Mouse (Mus musculus) forebrain, embryonic 16.5 days (tissue): ENCODE data around the gene Myh10. TPM values are rescaled to one million over a fixed set of nuclear protein-coding genes. Genes with fewer than 3 reads are reported as not detected.
"Not testable (repeated sequence)": the region's sequence is repeated elsewhere in the genome, so short reads cannot be mapped to it uniquely, and the experiment has no call there.

Experiments
- ATAC-seq: fragments of 200-750 bp; cut with Nextera tagmentation; 2 replicates; pipeline ENCODE4 v1.8.0; 2017; ENCODE audit warnings: mild to moderate bottlenecking, moderate library complexity
- H3K27ac ChIP-seq: fragments of 300-500 bp; sonication (generic); 2 replicates; pipeline ENCODE4 v1.5.1; 2014; ENCODE audit warnings: low read length, control low read depth
- H3K27me3 ChIP-seq: fragments of 300-500 bp; sonication (generic); replicated peaks from 2 replicates; pipeline ENCODE4 v1.6.1; 2014; ENCODE audit warnings: low read length; ENCODE audit not compliant: control insufficient read depth, insufficient read depth
- H3K36me3 ChIP-seq: fragments of 300-500 bp; sonication (generic); 2 replicates; pipeline ENCODE4 v1.6.1; 2014; ENCODE audit not compliant: control insufficient read depth, insufficient read depth
- H3K4me1 ChIP-seq: fragments of 300-500 bp; sonication (generic); replicated peaks from 2 replicates; pipeline ENCODE4 v1.6.1; 2014; ENCODE audit warnings: low read length; ENCODE audit not compliant: control insufficient read depth, insufficient read depth
- H3K4me2 ChIP-seq: fragments of 300-500 bp; sonication (generic); 2 replicates; pipeline ENCODE4 v1.6.1; 2014; ENCODE audit warnings: mild to moderate bottlenecking, low read length, control low read depth
- H3K4me3 ChIP-seq: fragments of 300-500 bp; sonication (generic); replicated peaks from 2 replicates; pipeline ENCODE4 v1.5.1; 2014; ENCODE audit warnings: mild to moderate bottlenecking, low read length, control low read depth
- H3K9ac ChIP-seq: fragments of 300-500 bp; sonication (generic); replicated peaks from 2 replicates; pipeline ENCODE4 v1.6.1; 2014; ENCODE audit warnings: low read depth, low read length, control low read depth
- H3K9me3 ChIP-seq: fragments of 300-500 bp; sonication (generic); 2 replicates; pipeline ENCODE4 v1.6.1; 2016; ENCODE audit warnings: low read length; ENCODE audit not compliant: control insufficient read depth
- WGBS: fragments of 180-500 bp; shearing (Covaris S2); extraction: QIAGEN DNeasy Blood & Tissue Kit; methylation state at CpG from one replicate; pipeline ENCODE4 v1.1.7; 2014; 5-methylcytosine and 5-hydroxymethylcytosine counted together
- polyA plus RNA-seq: library from polyadenylated mRNA; unstranded; fragments of >200 nt; fragmentation: Nextera tagmentation; extraction: Ambion mirVana; gene quantifications from 2 replicates; pipeline ENCODE4 v1.2.1, GENCODE M21; 2015

The Myh10 gene
- polyA plus RNA-seq, 1 experiment from 2014 or later = 136 TPM

DNA sequence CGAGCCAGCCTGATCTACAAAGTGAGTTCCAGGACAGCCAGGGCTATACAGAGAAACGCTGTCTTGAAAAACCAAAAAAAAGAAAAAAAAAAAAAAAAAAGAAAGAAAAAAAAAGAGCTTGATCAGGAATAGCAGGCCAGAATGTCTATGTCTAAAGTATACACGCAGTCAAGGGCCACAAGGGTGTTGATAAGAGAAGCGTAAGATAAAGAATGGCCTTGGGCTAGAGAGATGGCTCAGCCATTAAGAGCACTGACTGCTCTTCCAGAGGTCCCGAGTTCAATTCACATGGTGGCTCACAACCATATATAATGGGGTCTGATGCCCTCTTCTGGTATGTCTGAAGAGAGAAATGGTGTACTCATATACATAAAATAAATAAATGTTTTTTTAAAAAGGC is 140.2 kb downstream of the Myh10 start:
- not testable (repeated sequence) for H3K4me1 ChIP-seq, H3K4me3 ChIP-seq, H3K27ac ChIP-seq, ATAC-seq, H3K4me2 ChIP-seq, H3K27me3 ChIP-seq, H3K9me3 ChIP-seq, H3K9ac ChIP-seq
- H3K36me3 ChIP-seq = peaks cover 24% of the 10 kb centered on the region
- 93% methylated on average over 5 of the region's 5 CpGs for WGBS

DNA sequence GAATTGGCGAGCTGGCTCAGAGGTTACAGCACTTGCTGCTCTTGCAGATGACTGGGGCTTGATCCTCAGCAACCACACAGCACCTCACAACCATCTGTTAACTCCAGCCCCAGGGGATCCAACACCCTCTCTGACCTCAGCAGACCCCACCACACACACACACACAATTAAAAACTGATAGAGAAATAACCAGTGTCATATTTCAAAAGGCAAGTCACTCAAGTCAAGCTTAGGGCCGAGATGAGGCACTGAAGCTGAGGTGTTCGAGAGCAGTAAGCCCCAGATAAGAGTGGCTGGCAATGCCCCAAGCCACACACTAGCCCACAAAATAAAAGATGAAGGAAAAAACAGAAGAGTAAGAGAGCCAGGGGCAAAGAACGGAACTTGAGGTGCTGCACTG is 141.4 kb downstream of the Myh10 start:
- no peak for ATAC-seq
- no peak overlapping the region for H3K9ac ChIP-seq
- WGBS = 72% methylated on average over 4 of the region's 4 CpGs

DNA sequence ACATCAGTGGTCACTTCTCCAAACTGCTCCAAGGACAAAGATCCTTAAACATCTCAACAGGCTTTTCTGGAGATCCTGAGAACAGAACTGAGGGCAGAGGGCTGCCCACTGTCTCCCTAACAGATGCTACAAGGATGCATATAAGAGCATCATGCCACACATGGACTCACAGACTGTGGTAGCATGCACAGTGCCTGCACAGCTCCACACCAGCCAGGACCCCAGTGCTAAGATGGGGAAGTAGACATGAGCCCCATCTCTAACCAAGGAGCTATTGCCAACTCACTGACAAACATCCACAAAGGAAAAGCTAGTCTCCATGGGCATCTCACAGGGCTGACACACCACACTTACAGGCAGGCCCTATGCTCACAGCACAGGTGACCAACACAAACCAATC is 142.2 kb downstream of the Myh10 start:
- H3K36me3 ChIP-seq = peaks cover 16% of the 10 kb centered on the region

More for the DNA sequence above, 141.4 kb downstream of the Myh10 start:
- Histone ChIP-seq H3K9me3 (no peaks in the 10 kb centered on the region), H3K27me3 (no peaks in the 10 kb centered on the region), H3K4me3 (no peak overlapping the region), H3K27ac (no peak overlapping the region), H3K4me1 (no peaks in the 10 kb centered on the region), H3K4me2 (no peak overlapping the region), H3K36me3 (peaks cover 20% of the 10 kb centered on the region)

DNA sequence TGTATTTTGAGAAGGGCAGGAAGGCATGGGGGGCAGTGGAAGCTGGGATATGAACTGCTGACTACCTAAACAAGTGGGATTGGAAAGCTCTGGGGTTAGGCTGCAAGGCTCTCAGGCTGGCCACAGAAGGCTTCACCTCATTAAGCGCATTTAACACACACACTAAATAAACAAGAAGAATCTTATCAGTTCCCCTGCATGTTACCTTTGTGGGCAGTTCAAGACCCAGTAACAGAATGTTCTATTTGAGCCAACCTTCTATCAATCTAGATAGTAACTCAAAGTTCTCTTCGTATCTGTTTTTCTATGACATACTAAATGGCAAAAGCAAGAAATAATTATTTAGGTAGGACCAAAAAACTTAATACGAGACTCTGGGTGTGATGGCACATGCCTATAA is 143.7 kb downstream of the Myh10 start:
- Histone ChIP-seq H3K27me3 (no peaks in the 10 kb centered on the region), H3K36me3 (peaks cover 22% of the 10 kb centered on the region), H3K4me3 (no peak overlapping the region), H3K4me2 (no peak overlapping the region), H3K4me1 (no peaks in the 10 kb centered on the region), H3K9me3 (no peaks in the 10 kb centered on the region), H3K27ac (no peak overlapping the region), H3K9ac (no peak overlapping the region)
- 97% methylated on average over 3 of the region's 3 CpGs for WGBS
- ATAC-seq = no peak

More for the DNA sequence above, 142.2 kb downstream of the Myh10 start:
- H3K4me1 ChIP-seq = no peaks in the 10 kb centered on the region
- no peaks in the 10 kb centered on the region for H3K27me3 ChIP-seq
- ATAC-seq = no peak
- no peak overlapping the region for H3K9ac ChIP-seq
- H3K27ac ChIP-seq = no peak overlapping the region
- H3K4me3 ChIP-seq = no peak overlapping the region
- no peaks in the 10 kb centered on the region for H3K9me3 ChIP-seq
- H3K4me2 ChIP-seq = no peak overlapping the region

DNA sequence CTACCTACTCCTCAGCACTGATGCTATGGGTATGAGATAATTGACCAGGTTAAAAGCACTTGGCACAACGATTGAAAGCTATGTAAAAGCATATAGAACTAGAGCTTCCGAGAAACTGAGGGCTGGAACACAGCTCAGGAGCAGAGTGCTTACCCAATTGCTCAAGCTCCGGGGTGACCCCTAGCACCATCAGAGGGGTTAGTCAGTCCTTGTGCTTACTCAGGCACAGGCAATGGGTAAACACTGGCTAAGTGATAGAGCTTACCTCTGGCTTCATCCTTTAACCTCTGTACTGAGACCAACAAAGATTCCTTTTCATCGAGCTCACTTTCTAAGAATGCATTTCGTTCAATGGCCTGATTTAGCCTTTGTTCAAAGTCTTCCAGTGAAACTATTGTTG is 148.2 kb downstream of the Myh10 start:
- H3K4me3 ChIP-seq = no peak overlapping the region
- H3K4me1 ChIP-seq = no peaks in the 10 kb centered on the region
- no peak overlapping the region for H3K4me2 ChIP-seq
- 54% methylated on average over 5 of the region's 5 CpGs for WGBS
- H3K27ac ChIP-seq = no peak overlapping the region
- no peak for ATAC-seq
- no peaks in the 10 kb centered on the region for H3K27me3 ChIP-seq
- no peak overlapping the region for H3K9ac ChIP-seq
- H3K9me3 ChIP-seq = no peaks in the 10 kb centered on the region
- peaks cover 35% of the 10 kb centered on the region for H3K36me3 ChIP-seq

DNA sequence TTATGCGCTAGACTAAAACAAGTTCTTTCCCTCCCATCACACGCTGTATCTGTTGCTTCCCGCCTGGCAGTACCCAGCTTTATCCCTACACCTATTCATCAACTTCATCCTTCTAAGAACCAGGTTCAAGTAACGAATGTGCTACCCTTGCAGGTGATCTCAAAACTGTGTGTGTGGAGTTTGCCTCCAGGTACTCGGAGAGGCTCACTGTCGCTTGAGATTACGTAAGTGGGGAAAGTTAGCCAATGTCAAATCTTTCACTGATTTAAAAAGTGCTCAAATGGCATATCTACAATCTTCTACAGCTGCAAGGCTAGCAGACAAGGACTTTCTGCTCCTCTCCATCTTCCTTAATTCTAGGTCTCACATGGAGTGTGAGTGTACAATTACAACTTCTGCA is 159.5 kb downstream of the Myh10 start:
- ATAC-seq = no peak
- Histone ChIP-seq H3K27ac (no peak overlapping the region), H3K36me3 (no peaks in the 10 kb centered on the region), H3K4me1 (peaks cover 22% of the 10 kb centered on the region), H3K4me3 (no peak overlapping the region), H3K27me3 (no peaks in the 10 kb centered on the region), H3K9me3 (no peaks in the 10 kb centered on the region), H3K9ac (no peak overlapping the region), H3K4me2 (no peak overlapping the region)
- WGBS = 88% methylated on average over 7 of the region's 7 CpGs

DNA sequence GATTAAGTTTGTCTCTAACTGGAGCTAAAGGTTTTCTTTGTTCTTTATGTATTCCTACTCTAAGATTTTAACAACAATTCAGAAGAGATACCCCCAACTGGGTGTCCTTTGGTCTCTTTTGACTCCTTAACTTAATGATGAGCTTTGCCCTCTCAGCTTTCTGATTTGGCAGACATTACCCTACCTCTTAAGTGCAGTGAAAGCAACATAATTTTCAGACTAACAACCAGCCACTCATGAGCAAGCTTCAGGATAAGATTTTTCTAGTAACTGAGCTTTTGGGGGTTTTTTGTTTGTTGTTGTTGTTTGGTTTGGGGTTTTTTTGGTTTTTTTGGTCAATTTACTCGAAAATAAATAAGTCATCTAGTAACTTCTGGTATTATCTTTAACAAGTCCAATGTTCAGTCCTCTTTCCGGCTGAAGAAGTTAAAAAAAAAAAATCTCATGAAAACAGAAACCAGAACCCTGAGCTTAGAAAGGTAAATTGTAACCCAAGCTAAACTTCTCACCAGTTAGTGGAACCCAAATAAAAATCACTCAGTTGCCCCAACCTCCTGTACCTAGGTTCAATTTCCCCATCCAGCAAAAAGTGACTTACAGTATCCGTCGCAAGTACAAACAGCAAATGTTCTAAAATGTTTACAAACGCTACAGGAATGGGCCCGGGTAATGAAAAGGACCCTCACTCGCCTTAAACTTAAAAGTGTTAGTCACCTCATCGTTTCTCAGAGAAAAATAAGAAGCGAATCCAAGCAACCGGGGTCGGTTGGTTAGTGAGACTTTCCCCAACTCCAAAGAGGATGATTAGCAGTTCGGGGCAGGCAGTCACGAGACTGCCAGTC is 160.5 kb downstream of the Myh10 start:
- peak overlapping the region; percentile 57 for H3K4me2 ChIP-seq
- H3K36me3 ChIP-seq = no peaks in the 10 kb centered on the region
- H3K4me3 ChIP-seq = peak overlapping the region; percentile 74
- H3K27ac ChIP-seq = peak overlapping the region; percentile 83
- no peaks in the 10 kb centered on the region for H3K9me3 ChIP-seq
- peak overlapping the region; percentile 82 for H3K9ac ChIP-seq
- ATAC-seq = no peak
- H3K4me1 ChIP-seq = peaks cover 22% of the 10 kb centered on the region
- no peaks in the 10 kb centered on the region for H3K27me3 ChIP-seq
- WGBS = 4% methylated on average over 13 of the region's 13 CpGs

DNA sequence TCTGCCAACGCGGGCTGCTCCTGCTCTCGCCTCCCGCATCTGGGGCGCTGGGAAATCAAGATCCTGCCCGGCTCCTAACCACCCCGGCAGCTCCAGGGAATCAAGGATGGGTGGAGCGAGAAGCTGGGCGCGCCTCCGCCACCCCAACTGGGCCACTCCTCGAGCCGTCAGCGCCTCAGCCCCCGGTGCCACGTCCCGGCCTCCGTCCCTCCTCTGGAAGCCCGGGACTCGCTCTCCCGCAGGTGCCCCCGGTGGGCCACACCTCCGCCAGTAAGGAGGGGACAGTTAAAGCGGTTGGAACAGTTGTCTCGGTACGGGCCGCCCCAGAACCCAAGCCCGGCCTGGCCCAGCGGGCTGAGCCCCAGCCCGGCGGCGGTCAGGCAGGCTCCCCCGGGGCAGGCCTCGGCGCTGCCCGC is 161.1 kb downstream of the Myh10 start:
- H3K9ac ChIP-seq = peak overlapping the region; percentile 82
- H3K27ac ChIP-seq = peak overlapping the region; percentile 83
- peaks cover 22% of the 10 kb centered on the region for H3K4me1 ChIP-seq
- H3K36me3 ChIP-seq = no peaks in the 10 kb centered on the region
- H3K4me2 ChIP-seq = peak overlapping the region; percentile 57
- no peaks in the 10 kb centered on the region for H3K27me3 ChIP-seq
- ATAC-seq = no peak; the same call in 1 of the 2 replicates
- H3K9me3 ChIP-seq = no peaks in the 10 kb centered on the region
- peak overlapping the region; percentile 74 for H3K4me3 ChIP-seq
- WGBS = under 1% methylated on average over 33 of the region's 36 CpGs

DNA sequence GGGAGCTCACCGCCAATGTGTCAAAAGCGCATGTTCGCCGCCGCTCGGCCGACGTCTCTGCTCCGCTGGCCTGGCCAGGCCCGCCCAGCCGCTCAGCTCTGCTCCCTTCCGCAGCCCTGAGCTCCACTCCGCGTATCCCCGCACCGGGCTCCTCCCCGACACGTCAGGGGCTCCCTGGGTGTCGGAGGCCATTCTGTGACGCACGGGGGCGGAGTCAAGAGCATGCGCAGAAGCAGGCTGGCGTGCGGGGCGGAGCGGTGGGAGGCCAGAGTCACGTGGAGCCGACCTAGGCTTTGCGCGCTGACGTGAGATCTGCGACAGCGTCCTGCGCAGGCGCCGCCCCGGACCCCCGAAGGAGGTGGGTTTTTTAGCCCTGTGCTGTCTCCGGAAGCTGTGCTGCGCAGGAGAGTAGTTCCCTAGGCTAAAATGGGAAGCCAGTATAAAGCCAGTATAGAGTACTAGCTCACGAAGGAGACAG is 161.6 kb downstream of the Myh10 start:
- WGBS = 0% methylated on average over 42 of the region's 42 CpGs
- peaks cover 22% of the 10 kb centered on the region for H3K4me1 ChIP-seq
- no peaks in the 10 kb centered on the region for H3K27me3 ChIP-seq
- no peaks in the 10 kb centered on the region for H3K9me3 ChIP-seq
- peak overlapping the region; percentile 81 for H3K4me2 ChIP-seq
- H3K4me3 ChIP-seq = peak overlapping the region; percentile 74
- ATAC-seq = peak; percentile 99
- H3K36me3 ChIP-seq = no peaks in the 10 kb centered on the region
- H3K9ac ChIP-seq = peak overlapping the region; percentile 82
- peak overlapping the region; percentile 83 for H3K27ac ChIP-seq
